Mouse (Mus musculus) layer of hippocampus, adult 2 months (tissue): Measurements from ENCODE around the gene Cstf1. TPM values are rescaled to one million over a fixed set of nuclear protein-coding genes. Genes with fewer than 3 reads are reported as not detected.
A peak's percentile ranks its signal among the peaks of the same experiment; 100 is the strongest.

ENCODE experiments used
- DNase-seq, 2 experiments: peaks; one replicate each; pipeline ENCODE4 v3.0.0; 2022; ENCODE audit warnings: low spot score in 2 of 2
- H3K27ac ChIP-seq: fragments of 200-600 bp; 2 replicates; pipeline ENCODE4 v1.8.1; 2022
- H3K4me3 ChIP-seq: fragments of 200-600 bp; 2 replicates; pipeline ENCODE4 v1.8.1; 2022; ENCODE audit warnings: mild to moderate bottlenecking
- CTCF ChIP-seq: fragments of 200-600 bp; conservative IDR thresholded peaks from 2 replicates; pipeline ENCODE4 v1.8.1; 2022; ENCODE audit warnings: antibody characterized with exemption, mild to moderate bottlenecking, moderate library complexity
- total RNA-seq, 2 experiments: library from RNA; stranded (reverse); gene quantifications; 2 replicates each; pipeline ENCODE4 v1.2.3; 2021

Cstf1 gene
- total RNA-seq, 2 experiments from 2014 or later, result 27.7 to 28.5 TPM

DNA sequence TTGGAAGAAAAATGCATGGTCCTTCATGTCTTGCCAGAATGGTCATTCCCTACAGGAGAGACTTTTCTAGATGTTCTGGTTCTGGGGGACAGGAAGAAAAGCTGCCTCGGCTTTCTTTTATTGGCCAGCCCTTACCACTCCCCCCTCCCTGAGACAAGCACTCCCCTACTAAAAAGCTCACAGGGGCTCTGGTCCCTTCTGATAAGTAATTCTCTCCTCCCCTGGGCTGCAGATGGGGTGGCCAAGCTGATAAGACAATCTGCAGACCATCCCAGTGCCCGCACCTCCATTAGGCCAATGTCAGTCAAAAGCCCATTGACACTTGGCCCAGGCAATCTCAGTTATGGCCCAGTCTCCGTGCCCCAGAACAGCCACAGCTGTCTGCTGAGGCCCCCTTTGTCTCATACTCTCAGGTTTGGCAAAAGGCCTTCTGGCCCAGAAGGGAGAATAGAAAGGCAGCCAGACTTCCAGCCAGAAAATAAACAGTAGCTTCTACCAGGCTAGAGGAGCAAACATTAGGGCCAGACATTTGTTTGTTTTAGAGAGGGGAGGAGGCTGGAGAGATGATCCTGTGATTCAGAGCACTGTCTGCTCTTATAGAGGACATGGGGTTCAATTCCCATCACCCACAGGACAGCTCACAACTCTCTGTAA is 22.1 kb upstream of the Cstf1 start:
- DNase-seq, result peak; percentile 43 to 51
- Histone ChIP-seq H3K27ac (no peak overlapping the region), H3K4me3 (no peak overlapping the region)
- no peak for TF ChIP-seq CTCF

DNA sequence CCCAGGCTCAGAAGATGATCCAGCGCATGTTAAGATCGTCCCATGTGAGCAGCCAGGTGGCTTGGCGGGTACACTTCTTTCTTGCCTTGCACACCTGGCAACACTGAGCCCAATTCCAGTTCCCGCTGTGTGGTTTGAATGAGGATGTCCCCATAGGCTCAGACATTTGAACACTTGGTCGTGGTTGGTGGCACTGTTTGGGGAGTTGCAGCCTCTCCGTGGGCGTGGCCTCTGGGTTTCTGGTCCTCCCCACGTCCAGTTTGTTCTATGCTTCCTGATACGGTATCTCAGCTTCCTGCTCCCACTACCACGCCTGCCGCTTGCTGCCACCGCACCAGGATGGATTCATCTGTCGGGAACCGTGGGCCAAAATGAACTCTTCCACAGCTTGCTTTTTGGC is 20.7 kb upstream of the Cstf1 start:
- no peak overlapping the region for H3K4me3 ChIP-seq
- no peak overlapping the region for H3K27ac ChIP-seq
- TF ChIP-seq CTCF, result no peak
- no peak for DNase-seq

DNA sequence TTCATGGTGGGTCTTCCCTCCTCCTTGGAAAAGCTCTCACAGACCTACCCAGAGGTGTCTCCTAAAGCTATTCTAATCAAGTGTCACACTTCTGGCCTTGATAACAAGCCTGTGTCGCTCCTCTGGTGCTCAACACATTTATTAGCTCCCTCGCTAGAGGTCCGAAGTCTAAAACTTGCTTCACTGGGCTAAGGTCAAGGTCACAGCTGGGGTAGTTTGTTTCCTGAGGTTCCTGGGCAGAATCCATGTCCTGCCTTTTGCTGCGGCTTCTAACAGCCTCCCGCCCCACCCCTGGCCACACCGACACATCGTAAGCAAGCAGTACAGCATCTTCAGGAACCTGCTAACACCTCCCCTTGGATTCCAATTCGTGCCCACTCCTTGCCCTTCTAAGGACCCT is 19.7 kb upstream of the Cstf1 start:
- H3K4me3 ChIP-seq, result no peak overlapping the region
- TF ChIP-seq CTCF, result no peak
- no peak overlapping the region for H3K27ac ChIP-seq
- DNase-seq, result no peak

DNA sequence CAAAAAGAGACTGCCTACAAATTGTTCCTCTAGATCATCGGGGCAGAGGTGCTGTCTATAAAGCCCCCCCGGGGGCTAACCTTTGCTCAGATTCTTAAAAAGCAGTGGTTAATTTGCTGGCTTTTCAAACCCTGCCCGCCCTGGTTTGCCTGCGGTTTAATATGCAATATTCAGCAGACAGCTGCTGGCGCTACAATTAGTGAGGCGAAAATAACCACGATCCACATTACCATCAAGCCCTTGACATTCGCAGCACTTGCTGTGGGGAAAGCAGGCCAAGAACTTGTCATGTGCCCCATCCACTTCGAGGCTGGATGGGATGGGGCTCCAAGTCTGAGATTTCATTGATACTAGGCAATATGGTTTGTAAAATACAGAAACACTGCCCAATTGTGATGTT is 17.3 kb upstream of the Cstf1 start:
- 0 out of 2 replicates have a peak overlapping the region, but pooled peaks have one; percentile 25 for H3K27ac ChIP-seq

DNA sequence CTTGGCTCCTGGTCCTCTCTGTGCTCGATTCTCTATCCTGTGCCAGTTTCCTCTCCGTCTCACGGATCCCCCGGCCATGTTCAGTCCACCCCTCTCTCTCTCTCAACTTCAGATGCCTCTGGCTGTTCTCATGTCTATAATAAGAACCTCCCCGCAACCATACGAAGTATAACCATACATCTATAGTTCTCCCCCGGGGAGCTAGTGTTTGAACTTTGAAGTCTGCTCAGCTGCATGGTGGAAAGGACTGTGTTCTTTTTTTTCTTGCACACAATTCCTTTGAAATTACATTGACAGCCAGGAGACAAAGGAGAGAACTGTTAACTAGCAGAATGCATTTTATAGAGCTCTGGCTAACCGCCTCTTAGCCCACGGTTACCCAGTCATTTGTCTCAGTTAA is 15.7 kb upstream of the Cstf1 start:
- H3K27ac ChIP-seq, result no peak overlapping the region
- no peak for DNase-seq
- no peak for TF ChIP-seq CTCF
- H3K4me3 ChIP-seq, result no peak overlapping the region

More for the DNA sequence above, 17.3 kb upstream of the Cstf1 start:
- no peak for TF ChIP-seq CTCF
- no peak for DNase-seq
- H3K4me3 ChIP-seq, result no peak overlapping the region

GRCm38 (mm10) chr2:172355833-172356232 is 14.6 kb upstream of the Cstf1 start:
- no peak for TF ChIP-seq CTCF
- H3K27ac ChIP-seq, result no peak overlapping the region
- H3K4me3 ChIP-seq, result no peak overlapping the region
- DNase-seq, result no peak

- no peak overlapping the region for H3K27ac ChIP-seq
- no peak overlapping the region for H3K4me3 ChIP-seq
- no peak for TF ChIP-seq CTCF
- no peak for DNase-seq
These were observed 7.3 kb upstream of the Cstf1 start for GRCm38 (mm10) chr2:172363176-172363575.

DNA sequence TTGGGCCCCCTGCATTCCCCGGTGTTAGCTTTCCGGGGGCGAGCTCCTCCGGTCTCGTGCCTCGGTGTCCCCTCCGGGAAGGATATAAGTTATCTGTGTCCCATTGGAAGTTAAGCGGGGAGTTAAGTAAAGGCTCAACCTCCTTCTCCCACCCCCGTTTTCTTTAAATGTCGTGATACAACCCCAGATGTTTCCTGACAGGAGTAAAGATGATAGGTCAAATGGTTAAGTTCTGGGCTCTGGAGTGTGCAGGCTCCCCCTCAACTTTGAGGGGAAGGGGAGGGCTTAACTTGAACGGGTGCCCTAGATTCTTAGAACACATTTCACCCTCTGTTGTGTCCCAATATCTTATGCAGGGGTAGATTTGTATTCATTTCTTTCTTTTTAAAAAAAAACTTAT is 777 bp downstream of the Cstf1 start:
- peak overlapping the region; percentile 95 for H3K4me3 ChIP-seq

GRCm38 (mm10) chr2:172376551-172376950 is 6.1 kb downstream of the Cstf1 start:
- Histone ChIP-seq H3K4me3 (no peak overlapping the region), H3K27ac (no peak overlapping the region)
- no peak for TF ChIP-seq CTCF
- no peak for DNase-seq

More for the DNA sequence above, 777 bp downstream of the Cstf1 start:
- H3K27ac ChIP-seq, result peak overlapping the region; percentile 99
- DNase-seq, result no peak
- TF ChIP-seq CTCF, result no peak

- DNase-seq, result no peak
- H3K27ac ChIP-seq, result no peak overlapping the region
- TF ChIP-seq CTCF, result no peak
- no peak overlapping the region for H3K4me3 ChIP-seq
These were observed 6.6 kb downstream of the Cstf1 start for GRCm38 (mm10) chr2:172376999-172377515.

GRCm38 (mm10) chr2:172378332-172378731 is 7.9 kb downstream of the Cstf1 start:
- peak; percentile 79 for TF ChIP-seq CTCF
- no peak overlapping the region for H3K4me3 ChIP-seq
- DNase-seq, result peak in 1 of 2 experiments; percentile 49
- H3K27ac ChIP-seq, result no peak overlapping the region

DNA sequence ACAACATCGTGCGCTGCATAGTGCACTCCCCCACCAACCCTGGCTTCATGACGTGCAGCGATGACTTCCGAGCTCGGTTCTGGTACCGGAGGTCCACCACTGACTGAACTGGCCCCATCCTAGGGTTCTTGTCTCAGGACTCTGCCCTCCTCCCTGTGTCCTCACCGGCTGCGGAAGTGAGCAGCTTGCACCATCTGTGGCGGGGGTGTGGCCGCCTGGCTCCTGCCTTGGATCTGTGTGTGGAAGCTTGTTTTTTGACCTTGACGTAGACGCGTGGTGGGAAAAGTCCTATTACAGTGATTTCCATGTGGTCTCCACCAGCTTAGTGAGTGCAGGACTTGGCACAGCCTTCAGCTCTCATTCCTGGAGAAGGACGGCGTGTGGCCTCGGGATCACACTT is 10.0 kb downstream of the Cstf1 start:
- TF ChIP-seq CTCF, result no peak
- Histone ChIP-seq H3K4me3 (no peak overlapping the region), H3K27ac (no peak overlapping the region)
- DNase-seq, result peak in 1 of 2 experiments; percentile 24

DNA sequence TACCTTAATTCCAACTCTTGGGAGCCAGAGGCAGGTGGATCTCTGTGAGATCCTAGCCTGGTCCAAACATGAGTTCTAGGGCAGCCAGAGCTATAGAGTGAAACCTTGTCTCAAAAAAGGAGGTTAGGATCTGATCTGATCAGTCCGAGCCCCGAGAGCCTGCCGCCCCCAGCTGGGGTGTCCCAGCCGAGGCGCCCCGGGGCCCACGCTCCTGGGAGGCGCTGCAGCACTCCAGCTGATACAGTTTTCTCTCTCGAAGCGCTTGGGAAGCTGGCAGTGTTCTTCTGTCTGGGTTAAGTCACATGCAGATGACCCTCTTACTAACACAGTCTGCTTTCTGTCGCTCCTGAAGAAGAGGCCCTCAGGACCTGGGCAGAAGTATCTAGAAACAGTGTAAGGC is 10.9 kb downstream of the Cstf1 start:
- no peak overlapping the region for H3K4me3 ChIP-seq
- TF ChIP-seq CTCF, result no peak
- H3K27ac ChIP-seq, result no peak overlapping the region
- DNase-seq, result no peak

GRCm38 (mm10) chr2:172381898-172382297 is 11.4 kb downstream of the Cstf1 start:
- H3K4me3 ChIP-seq, result no peak overlapping the region
- DNase-seq, result no peak
- no peak for TF ChIP-seq CTCF
- H3K27ac ChIP-seq, result no peak overlapping the region
